Mouse (Mus musculus): ENCODE results near the gene Prim2.

DNA sequence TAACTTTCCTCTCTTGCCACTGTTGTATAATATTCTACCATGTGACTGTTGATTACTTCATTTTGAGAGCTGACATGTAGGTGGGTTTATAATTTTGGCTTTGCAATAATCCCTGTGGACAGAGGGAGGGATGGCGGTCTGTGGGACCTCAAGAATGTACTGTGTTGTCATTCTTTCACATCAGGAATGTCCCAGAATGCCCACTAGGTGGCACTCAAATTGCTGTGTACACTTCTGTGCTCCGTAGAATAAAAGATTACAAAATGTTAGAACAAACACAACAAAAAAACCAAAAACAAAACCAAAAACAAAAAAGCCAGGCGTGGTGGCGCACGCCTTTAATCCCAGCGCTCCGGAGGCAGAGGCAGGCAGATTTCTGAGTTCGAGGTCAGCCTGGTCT is 14.9 kb upstream of the Prim2 start:
- peak; percentile 20 for TF ChIP-seq CTCF (IDR thresholded peaks at IDR 0.05; ENCODE audit: low read depth, low read length)
- TF ChIP-seq POLR2A (IDR thresholded peaks at IDR 0.05; ENCODE audit: insufficient read depth, low read length): no peak

Data from ES-Bruce4 (cell line).